Mouse (Mus musculus) embryo, embryonic 10 days (tissue): ENCODE measurements around the gene Lhpp.

Experiments
- DNase-seq: peaks from one replicate; pipeline ENCODE4 v3.0.0-alpha.2; 2015; ENCODE audit warnings: low spot score

Lhpp gene

GRCm38 (mm10) chr7:132712044-132712708, 101.7 kb downstream of the Lhpp start:
- DNase-seq, result peak; percentile 65

GRCm38 (mm10) chr7:132712956-132713355, 102.5 kb downstream of the Lhpp start:
- no peak for DNase-seq

- DNase-seq, result no peak
Observed at GRCm38 (mm10) chr7:132713483-132714126, 103.2 kb downstream of the Lhpp start.

GRCm38 (mm10) chr7:132714236-132714923, 103.9 kb downstream of the Lhpp start:
- peak; percentile 30 for DNase-seq

GRCm38 (mm10) chr7:132715259-132715658, 104.8 kb downstream of the Lhpp start:
- no peak for DNase-seq

GRCm38 (mm10) chr7:132719570-132719969, 109.1 kb downstream of the Lhpp start:
- no peak for DNase-seq

GRCm38 (mm10) chr7:132720562-132720961, 110.1 kb downstream of the Lhpp start:
- no peak for DNase-seq

- no peak for DNase-seq
Observed at GRCm38 (mm10) chr7:132722401-132723370, 112.2 kb downstream of the Lhpp start.

- no peak for DNase-seq
Observed at GRCm38 (mm10) chr7:132723906-132724305, 113.5 kb downstream of the Lhpp start.

- no peak for DNase-seq
Observed at GRCm38 (mm10) chr7:132724501-132725062, 114.1 kb downstream of the Lhpp start.

- DNase-seq, result no peak
Observed at GRCm38 (mm10) chr7:132726106-132726861, 115.8 kb downstream of the Lhpp start.

GRCm38 (mm10) chr7:132729093-132729831, 118.8 kb downstream of the Lhpp start:
- DNase-seq, result no peak

GRCm38 (mm10) chr7:132730510-132730909, 120.1 kb downstream of the Lhpp start:
- no peak for DNase-seq

- no peak for DNase-seq
Observed at GRCm38 (mm10) chr7:132731558-132731957, 121.1 kb downstream of the Lhpp start.

GRCm38 (mm10) chr7:132732136-132732789, 121.8 kb downstream of the Lhpp start:
- peak; percentile 51 for DNase-seq

GRCm38 (mm10) chr7:132733521-132733920, 123.1 kb downstream of the Lhpp start:
- DNase-seq, result peak; percentile 25

- DNase-seq, result no peak
Observed at GRCm38 (mm10) chr7:132734222-132734621, 123.8 kb downstream of the Lhpp start.

GRCm38 (mm10) chr7:132735145-132735544, 124.7 kb downstream of the Lhpp start:
- peak; percentile 44 for DNase-seq

GRCm38 (mm10) chr7:132736099-132736862, 125.8 kb downstream of the Lhpp start:
- DNase-seq, result peak; percentile 54
